Mouse (Mus musculus) C2C12 (cell line): ENCODE data around the gene Ddias. TPM values are rescaled to one million over a fixed set of nuclear protein-coding genes. Genes with fewer than 3 reads are reported as not detected.
A peak's percentile ranks its signal among the peaks of the same experiment; 100 is the strongest.

ENCODE experiments used
- H3K27me3 ChIP-seq: one replicate; pipeline ENCODE4 v1.6.1; 2011; ENCODE audit not compliant: control insufficient read depth, insufficient read depth, insufficient read length
- H3K36me3 ChIP-seq: one replicate; pipeline ENCODE4 v1.6.1; 2011; ENCODE audit not compliant: control insufficient read depth, insufficient read depth
- H3K4me3 ChIP-seq: one replicate; pipeline ENCODE4 v1.5.1; 2011; ENCODE audit warnings: mild to moderate bottlenecking, control low read depth; ENCODE audit not compliant: poor library complexity, insufficient read depth, severe bottlenecking
- H3K79me2 ChIP-seq: one replicate; pipeline ENCODE4 v1.6.1; 2011; ENCODE audit not compliant: control insufficient read depth, insufficient read depth
- H3K79me3 ChIP-seq: one replicate; pipeline ENCODE4 v1.6.1; 2011; ENCODE audit warnings: low read depth, control low read depth
- H3ac ChIP-seq: one replicate; pipeline ENCODE3; 2011; ENCODE audit warnings: low read depth; ENCODE audit not compliant: control insufficient read depth, insufficient read length
- CEBPB ChIP-seq: IDR thresholded peaks from one replicate; pipeline ENCODE4 v1.6.1; 2011; ENCODE audit warnings: low read depth, mild to moderate bottlenecking, control low read depth, moderate library complexity
- CTCF ChIP-seq: IDR thresholded peaks from one replicate; pipeline ENCODE4 v1.5.1; 2011; ENCODE audit not compliant: control insufficient read depth, insufficient read depth, insufficient read length
- FOSL1 ChIP-seq: IDR thresholded peaks from one replicate; pipeline ENCODE4 v1.8.0; 2011; ENCODE audit warnings: mild to moderate bottlenecking, low read length; ENCODE audit not compliant: poor library complexity, insufficient read depth, severe bottlenecking
- MAX ChIP-seq: IDR thresholded peaks from one replicate; pipeline ENCODE4 v1.6.1; 2011; ENCODE audit warnings: mild to moderate bottlenecking, control low read depth
- MYOD1 ChIP-seq: IDR thresholded peaks from one replicate; pipeline ENCODE4 v1.6.1; 2011; ENCODE audit warnings: low read depth; ENCODE audit not compliant: control insufficient read depth, insufficient read length
- MYOG ChIP-seq: IDR thresholded peaks from one replicate; pipeline ENCODE4 v1.6.1; 2011; ENCODE audit not compliant: control insufficient read depth, insufficient read length; ENCODE audit errors: extremely low read depth
- USF1 ChIP-seq: IDR thresholded peaks from one replicate; pipeline ENCODE4 v1.6.1; 2011; ENCODE audit warnings: low read depth, mild to moderate bottlenecking, control low read depth, moderate library complexity
- polyA plus RNA-seq: library from polyadenylated mRNA; unstranded; fragments of >200 nt; fragmentation: generic; extraction: Trizol; gene quantifications from one replicate; pipeline ENCODE4 v1.2.1, GENCODE M21; 2012; ENCODE audit warnings: missing spikeins

Gene Ddias
- polyA plus RNA-seq, 1 experiment = 4.6 TPM

GRCm38 (mm10) chr7:92886801-92887200 lies 12.8 kb upstream of the Ddias start:
- Histone ChIP-seq H3ac (no peak overlapping the region), H3K27me3 (no peaks in the 10 kb centered on the region), H3K79me3 (no peaks in the 10 kb centered on the region), H3K4me3 (no peak overlapping the region), H3K79me2 (no peaks in the 10 kb centered on the region), H3K36me3 (no peaks in the 10 kb centered on the region)
- TF ChIP-seq MYOG (no peak), MAX (no peak), FOSL1 (no peak), CTCF (no peak), USF1 (no peak), MYOD1 (no peak), CEBPB (no peak)

DNA sequence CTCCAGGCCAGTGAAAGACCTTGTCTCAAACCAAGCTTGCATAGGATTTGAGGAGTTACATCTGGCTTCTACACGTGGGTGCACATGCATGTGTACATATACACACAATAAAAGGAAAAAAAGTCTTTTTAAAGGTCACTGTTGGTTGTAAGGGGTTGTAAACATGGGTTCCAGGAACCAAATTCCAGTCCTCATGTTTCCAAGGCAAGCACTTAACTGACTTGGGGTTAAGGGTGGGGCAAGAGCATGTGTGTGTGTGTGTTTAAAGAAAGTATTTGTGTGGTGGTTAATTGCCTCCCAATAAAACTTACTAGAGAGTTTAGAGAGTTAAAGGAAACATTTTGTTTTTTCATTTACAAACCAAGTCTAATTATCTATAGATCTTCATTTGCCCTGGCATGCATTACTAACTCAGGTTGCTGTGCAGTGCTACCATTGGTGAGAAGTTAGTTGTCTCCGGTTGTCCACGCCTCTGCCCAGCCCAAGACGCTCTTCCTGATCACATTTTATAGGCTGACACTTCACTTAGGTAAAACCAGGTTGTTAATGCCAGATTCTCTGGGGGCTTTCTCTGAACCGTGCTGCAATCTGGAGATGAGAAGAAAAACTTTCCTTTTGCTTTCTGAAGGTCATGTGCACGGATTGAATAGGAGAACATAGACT lies 11.1 kb upstream of the Ddias start:
- no peaks in the 10 kb centered on the region for H3K79me2 ChIP-seq
- no peak overlapping the region for H3ac ChIP-seq
- H3K36me3 ChIP-seq = no peaks in the 10 kb centered on the region
- H3K4me3 ChIP-seq = no peak overlapping the region
- no peaks in the 10 kb centered on the region for H3K79me3 ChIP-seq
- no peak for TF ChIP-seq CTCF
- no peak for TF ChIP-seq FOSL1
- TF ChIP-seq CEBPB = no peak
- TF ChIP-seq MYOG = no peak
- no peak for TF ChIP-seq MAX
- no peak for TF ChIP-seq USF1
- no peak for TF ChIP-seq MYOD1
- no peaks in the 10 kb centered on the region for H3K27me3 ChIP-seq

DNA sequence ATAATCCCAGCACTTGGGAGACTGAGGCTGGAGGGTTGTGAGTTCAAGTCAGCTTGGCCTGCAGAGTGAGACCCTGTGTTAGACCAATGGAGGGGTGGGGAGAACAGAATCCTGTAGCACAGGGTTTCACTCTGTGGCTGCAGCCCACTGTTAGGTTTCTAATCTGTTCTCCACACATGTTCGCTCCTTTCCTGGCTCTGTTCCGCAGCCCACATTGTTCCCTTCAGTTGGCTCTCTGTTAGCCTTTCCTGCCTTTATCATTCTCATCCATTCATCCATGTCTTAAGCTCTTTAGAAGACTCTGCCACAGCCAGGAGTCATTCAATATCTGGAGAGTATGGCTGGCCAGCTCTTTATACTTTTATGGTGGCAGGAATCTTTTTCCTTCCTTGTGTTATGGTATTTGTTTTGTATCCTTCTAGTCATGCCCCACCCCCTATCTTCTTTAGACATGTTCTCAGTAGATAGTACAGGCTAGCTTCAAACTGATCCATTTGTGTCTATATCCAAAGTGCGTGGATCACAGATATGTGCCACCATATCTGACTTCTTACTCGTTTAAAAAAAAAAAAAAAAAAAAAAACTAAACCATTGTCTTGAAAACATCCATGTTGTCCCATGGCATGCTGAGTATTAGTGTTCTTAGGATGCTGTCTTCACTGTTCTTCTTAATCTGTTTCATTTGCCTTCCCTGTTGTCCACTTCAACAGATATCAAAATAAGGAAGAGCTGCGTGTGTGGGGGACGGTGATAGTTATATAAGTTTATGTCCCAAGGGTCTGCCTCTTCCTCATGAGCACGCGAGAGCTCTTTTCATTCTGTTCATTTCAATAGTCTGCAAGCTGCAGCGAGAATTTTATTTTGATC lies 10.0 kb upstream of the Ddias start:
- H3K27me3 ChIP-seq = no peaks in the 10 kb centered on the region
- H3ac ChIP-seq = no peak overlapping the region
- no peaks in the 10 kb centered on the region for H3K79me3 ChIP-seq
- no peak overlapping the region for H3K4me3 ChIP-seq
- no peaks in the 10 kb centered on the region for H3K36me3 ChIP-seq
- TF ChIP-seq MYOD1 (no peak), CTCF (no peak), USF1 (no peak), MYOG (no peak), CEBPB (no peak), MAX (no peak), FOSL1 (no peak)
- H3K79me2 ChIP-seq = peaks cover 6% of the 10 kb centered on the region

DNA sequence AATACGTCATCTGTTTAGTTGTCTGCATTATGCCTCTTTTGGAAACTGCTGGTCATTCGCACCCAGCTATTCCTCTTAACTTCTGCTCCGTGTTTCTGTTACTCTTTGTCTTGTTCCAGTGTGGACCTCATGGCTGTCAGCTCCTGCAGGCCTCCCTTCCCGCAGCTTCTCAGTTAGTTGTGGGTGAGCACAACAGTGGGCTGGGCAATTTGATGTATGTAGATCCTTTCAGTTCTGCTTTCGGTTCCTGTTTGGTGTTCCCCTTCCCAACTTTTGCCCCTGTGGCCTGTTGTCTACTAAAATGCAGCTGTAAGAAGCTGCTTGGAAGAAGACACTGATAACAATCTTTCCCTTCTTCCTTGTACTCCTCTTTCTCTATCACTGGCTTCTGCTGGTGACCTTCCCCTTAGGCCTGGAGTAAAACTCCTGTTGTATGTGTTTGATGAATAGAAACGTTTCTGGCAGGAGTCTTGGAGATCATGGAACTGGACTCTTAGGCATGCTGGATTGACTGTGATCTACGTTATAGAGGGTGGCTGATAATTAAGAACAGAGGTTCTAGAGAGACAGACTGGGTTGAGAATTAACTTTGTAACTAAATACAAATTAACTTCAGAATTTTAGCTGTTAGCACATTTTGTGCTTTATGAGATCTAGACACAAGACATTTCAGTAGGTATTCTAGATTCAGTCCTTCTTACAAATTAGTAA lies 4.7 kb upstream of the Ddias start:
- Histone ChIP-seq H3K79me2 (peaks cover 40% of the 10 kb centered on the region), H3ac (no peak overlapping the region), H3K36me3 (no peaks in the 10 kb centered on the region), H3K79me3 (peaks cover 6% of the 10 kb centered on the region), H3K27me3 (no peaks in the 10 kb centered on the region), H3K4me3 (no peak overlapping the region)
- TF ChIP-seq MAX = no peak

GRCm38 (mm10) chr7:92876538-92876937 lies 2.5 kb upstream of the Ddias start:
- no peak overlapping the region for H3ac ChIP-seq

More at GRCm38 (mm10) chr7:92876538-92876937, 2.5 kb upstream of the Ddias start:
- Histone ChIP-seq H3K36me3 (no peaks in the 10 kb centered on the region), H3K79me2 (peaks cover 62% of the 10 kb centered on the region), H3K4me3 (peak overlapping the region; percentile 7), H3K79me3 (peaks cover 7% of the 10 kb centered on the region), H3K27me3 (no peaks in the 10 kb centered on the region)
- TF ChIP-seq USF1 (no peak), MYOG (no peak), MYOD1 (no peak), CTCF (no peak), FOSL1 (no peak), MAX (no peak)
